Mouse (Mus musculus): ENCODE results near the gene Dapp1. TPM values are rescaled to one million over a fixed set of nuclear protein-coding genes. Genes with fewer than 3 reads are reported as not detected.

The Dapp1 gene
- polyA plus RNA-seq, 1 experiment from 2014 or later, result 13.0 TPM

DNA sequence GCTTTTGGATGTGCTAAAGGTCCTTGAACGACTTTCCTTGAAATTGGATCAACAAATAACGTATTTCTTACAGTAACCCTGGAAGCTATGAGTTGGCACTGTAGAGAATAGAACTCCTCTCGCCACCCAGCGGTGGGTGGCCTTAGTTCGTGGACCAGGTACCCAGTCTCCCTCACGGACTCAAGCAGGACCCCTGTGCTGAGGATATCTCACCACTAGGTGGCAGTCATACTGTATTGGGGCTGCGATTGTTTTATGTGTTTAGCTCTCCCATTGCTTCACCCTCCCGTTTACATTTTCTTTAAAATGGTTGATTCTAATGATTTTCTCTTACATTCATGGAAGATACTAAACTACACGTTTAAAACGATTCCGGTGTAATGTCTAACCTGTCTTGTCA is 9.8 kb upstream of the Dapp1 start:
- WGBS, result 11% methylated on average over 11 of the region's 11 CpGs
- no peaks in the 10 kb centered on the region for H3K36me3 ChIP-seq
- H3K9ac ChIP-seq, result no peak overlapping the region
- no peaks in the 10 kb centered on the region for H3K27me3 ChIP-seq (replicated peaks)
- no peaks in the 10 kb centered on the region for H3K9me3 ChIP-seq
- peaks cover 18% of the 10 kb centered on the region for H3K4me1 ChIP-seq
- no peak overlapping the region for H3K4me2 ChIP-seq
- no peak overlapping the region for H3K27ac ChIP-seq (replicated peaks)
- ATAC-seq (ENCODE audit: extremely low read depth, insufficient number of reproducible peaks, low FRiP score, low TSS enrichment), result peak; percentile 40; the same call in 1 of the 2 replicates
- H3K4me3 ChIP-seq, result no peak overlapping the region

DNA sequence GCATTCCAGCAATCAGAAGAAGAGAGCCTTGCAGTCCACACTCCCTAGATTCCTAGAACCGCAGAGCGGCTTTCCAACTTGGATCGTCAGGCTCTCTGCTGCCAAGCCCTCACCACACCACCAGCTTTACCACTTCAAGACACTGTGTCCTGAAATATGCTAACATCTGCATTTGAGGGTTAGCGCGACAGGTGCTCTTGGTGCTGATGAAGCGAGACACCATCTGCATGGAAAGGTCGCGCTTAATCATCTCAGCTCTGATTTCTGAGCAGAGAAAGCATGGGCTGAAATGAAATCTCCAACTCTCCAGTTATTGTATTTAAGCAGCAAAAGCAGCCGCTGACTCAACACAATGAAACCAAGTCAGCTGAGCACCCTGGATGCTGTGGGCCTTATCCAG is 8.1 kb upstream of the Dapp1 start:
- H3K4me2 ChIP-seq, result no peak overlapping the region
- H3K9me3 ChIP-seq, result no peaks in the 10 kb centered on the region
- H3K9ac ChIP-seq, result no peak overlapping the region
- H3K36me3 ChIP-seq, result no peaks in the 10 kb centered on the region
- no peak overlapping the region for H3K27ac ChIP-seq (replicated peaks)
- peaks cover 9% of the 10 kb centered on the region for H3K4me1 ChIP-seq
- no peak overlapping the region for H3K4me3 ChIP-seq
- 92% methylated on average over 9 of the region's 9 CpGs for WGBS
- no peak for ATAC-seq (ENCODE audit: extremely low read depth, insufficient number of reproducible peaks, low FRiP score, low TSS enrichment)
- H3K27me3 ChIP-seq (replicated peaks), result no peaks in the 10 kb centered on the region

DNA sequence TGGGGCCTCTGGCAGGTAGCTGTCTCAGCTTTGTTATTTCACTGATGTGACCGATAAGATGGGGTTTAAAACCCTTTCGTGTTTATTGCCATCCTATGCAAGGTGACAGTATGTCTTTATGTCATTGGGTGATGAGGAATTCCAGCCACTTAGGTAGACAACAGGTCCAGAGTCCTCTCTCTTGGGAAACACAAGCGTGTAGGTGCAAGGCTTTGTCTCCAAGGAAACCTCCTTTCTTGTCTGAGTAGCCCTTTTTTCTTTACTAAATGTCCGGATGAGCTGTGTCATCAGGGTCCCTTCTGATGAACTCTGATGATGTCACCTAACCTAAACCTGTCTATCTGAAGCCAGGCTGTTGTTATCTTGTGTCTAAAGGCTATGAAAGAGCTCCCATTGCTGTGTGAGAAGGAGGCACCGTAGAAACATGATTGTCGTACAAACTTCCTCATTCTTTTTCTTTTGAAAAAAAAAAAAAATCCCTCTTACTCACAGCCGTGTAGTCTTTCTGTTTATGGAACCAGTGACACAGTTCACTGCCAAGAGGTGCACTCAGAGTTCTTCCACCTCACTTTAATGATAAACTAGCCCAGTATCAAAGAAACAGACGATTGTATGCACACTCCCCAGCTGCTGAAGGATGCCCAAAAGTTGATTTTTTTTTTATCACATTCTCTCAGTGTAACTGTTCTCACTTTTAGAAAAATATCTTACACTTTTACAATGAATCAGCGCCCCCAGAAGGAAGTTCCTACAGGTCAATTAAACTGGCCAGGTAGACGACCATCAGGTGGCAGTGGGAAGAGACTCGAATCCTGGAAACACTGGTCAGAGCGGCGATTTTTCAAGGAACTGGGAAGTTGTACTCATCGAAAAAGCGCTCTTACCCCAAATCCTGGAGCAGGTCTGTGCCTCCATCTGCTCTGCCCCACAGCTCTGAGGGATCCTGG is 637 bp downstream of the Dapp1 start:
- peak overlapping the region; percentile 80 for H3K4me2 ChIP-seq
- peak overlapping the region; percentile 77 for H3K27ac ChIP-seq (replicated peaks)
- no peaks in the 10 kb centered on the region for H3K27me3 ChIP-seq (replicated peaks)
- 15% methylated on average over 15 of the region's 15 CpGs for WGBS
- H3K36me3 ChIP-seq, result peaks cover 9% of the 10 kb centered on the region
- H3K9ac ChIP-seq, result peak overlapping the region; percentile 87
- no peak for ATAC-seq (ENCODE audit: extremely low read depth, insufficient number of reproducible peaks, low FRiP score, low TSS enrichment)
- peak overlapping the region; percentile 63 for H3K4me3 ChIP-seq
- peaks cover 41% of the 10 kb centered on the region for H3K4me1 ChIP-seq
- H3K9me3 ChIP-seq, result no peaks in the 10 kb centered on the region

GRCm38 (mm10) chr3:137978233-137978632 is 3.1 kb downstream of the Dapp1 start:
- Histone ChIP-seq H3K27me3 (replicated peaks) (no peaks in the 10 kb centered on the region), H3K4me1 (peaks cover 46% of the 10 kb centered on the region), H3K9ac (no peak overlapping the region), H3K4me3 (no peak overlapping the region), H3K9me3 (no peaks in the 10 kb centered on the region), H3K27ac (replicated peaks) (no peak overlapping the region), H3K36me3 (peaks cover 10% of the 10 kb centered on the region), H3K4me2 (peak overlapping the region; percentile 8; the same call in 1 of the 2 replicates)
- ATAC-seq (ENCODE audit: extremely low read depth, insufficient number of reproducible peaks, low FRiP score, low TSS enrichment), result no peak
- 71% methylated on average over 5 of the region's 5 CpGs for WGBS

GRCm38 (mm10) chr3:137977629-137978041 is 3.7 kb downstream of the Dapp1 start:
- H3K4me2 ChIP-seq, result no peak overlapping the region
- H3K27me3 ChIP-seq (replicated peaks), result no peaks in the 10 kb centered on the region
- H3K9me3 ChIP-seq, result no peaks in the 10 kb centered on the region
- no peak overlapping the region for H3K27ac ChIP-seq (replicated peaks)
- no peak overlapping the region for H3K9ac ChIP-seq
- H3K36me3 ChIP-seq, result peaks cover 10% of the 10 kb centered on the region
- peaks cover 51% of the 10 kb centered on the region for H3K4me1 ChIP-seq
- no peak for ATAC-seq (ENCODE audit: extremely low read depth, insufficient number of reproducible peaks, low FRiP score, low TSS enrichment)
- H3K4me3 ChIP-seq, result no peak overlapping the region
- WGBS, result 60% methylated on average over 6 of the region's 6 CpGs

DNA sequence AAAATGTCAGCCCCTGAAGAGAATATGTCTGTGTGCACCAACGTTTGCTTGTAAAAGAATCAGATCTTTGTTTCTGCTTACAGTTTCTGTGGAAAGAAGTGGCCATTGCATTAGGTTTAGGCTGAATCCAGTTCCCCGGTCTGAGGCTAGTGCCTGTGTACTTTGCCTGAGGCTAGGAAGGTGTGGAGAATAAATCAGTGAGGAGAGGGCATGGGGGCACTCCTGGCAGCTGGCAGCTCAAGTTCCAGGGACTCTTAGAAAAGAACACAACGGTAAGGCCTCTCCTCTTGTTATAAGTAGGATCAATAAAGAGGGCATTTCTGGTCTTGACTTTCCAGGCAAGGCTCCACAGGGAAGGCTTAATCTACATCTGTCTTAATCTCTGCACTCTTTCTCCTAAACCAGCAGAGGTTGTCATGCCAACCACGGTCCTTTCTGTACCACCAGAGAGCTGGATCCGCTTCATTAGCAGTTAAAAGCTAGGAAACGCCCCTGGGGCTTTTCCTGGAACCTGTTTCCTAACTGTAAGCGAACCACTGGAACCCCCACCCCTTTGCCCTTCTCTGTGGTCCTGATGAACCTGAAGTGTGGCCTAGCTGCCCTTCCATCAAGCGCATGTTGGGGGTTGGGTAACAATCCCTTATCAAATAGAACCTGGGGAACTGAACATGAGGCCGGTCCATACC is 4.3 kb downstream of the Dapp1 start:
- H3K27ac ChIP-seq (replicated peaks), result no peak overlapping the region
- H3K4me1 ChIP-seq, result peaks cover 56% of the 10 kb centered on the region
- 64% methylated on average over 9 of the region's 9 CpGs for WGBS
- no peak overlapping the region for H3K4me3 ChIP-seq
- no peaks in the 10 kb centered on the region for H3K27me3 ChIP-seq (replicated peaks)
- peaks cover 10% of the 10 kb centered on the region for H3K36me3 ChIP-seq
- H3K9me3 ChIP-seq, result no peaks in the 10 kb centered on the region
- H3K9ac ChIP-seq, result no peak overlapping the region; the same call in 1 of the 2 replicates
- ATAC-seq (ENCODE audit: extremely low read depth, insufficient number of reproducible peaks, low FRiP score, low TSS enrichment), result no peak
- H3K4me2 ChIP-seq, result no peak overlapping the region

- H3K9me3 ChIP-seq, result no peaks in the 10 kb centered on the region
- H3K4me2 ChIP-seq, result no peak overlapping the region
- H3K27me3 ChIP-seq (replicated peaks), result no peaks in the 10 kb centered on the region
- WGBS, result 87% methylated on average over 17 of the region's 17 CpGs
- H3K4me3 ChIP-seq, result no peak overlapping the region
- peaks cover 62% of the 10 kb centered on the region for H3K4me1 ChIP-seq
- H3K36me3 ChIP-seq, result peaks cover 10% of the 10 kb centered on the region
- H3K9ac ChIP-seq, result no peak overlapping the region
- no peak overlapping the region for H3K27ac ChIP-seq (replicated peaks)
- no peak for ATAC-seq (ENCODE audit: extremely low read depth, insufficient number of reproducible peaks, low FRiP score, low TSS enrichment)
Measured at GRCm38 (mm10) chr3:137975856-137976423, 5.4 kb downstream of the Dapp1 start.

DNA sequence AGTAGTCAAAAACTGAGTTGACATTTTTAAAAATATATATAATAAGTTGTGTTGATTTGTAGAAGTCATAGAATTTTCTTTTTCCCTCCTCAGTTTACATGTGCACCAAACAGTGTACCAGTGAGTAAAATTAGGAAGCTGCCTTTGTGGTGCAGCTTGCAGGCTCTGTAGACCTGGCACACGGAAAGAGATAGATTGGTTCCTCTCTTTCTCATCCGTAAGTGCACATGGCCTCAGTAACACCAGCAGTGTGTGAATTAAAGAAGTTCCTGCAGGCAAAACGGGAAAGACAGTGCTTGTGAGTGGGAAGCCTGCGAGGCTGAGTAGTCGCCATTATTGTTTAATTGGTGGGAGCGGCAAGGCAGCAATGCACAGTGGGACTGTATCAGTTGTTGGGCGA is 5.9 kb downstream of the Dapp1 start:
- Histone ChIP-seq H3K27ac (replicated peaks) (no peak overlapping the region), H3K4me1 (peaks cover 57% of the 10 kb centered on the region), H3K9ac (no peak overlapping the region), H3K36me3 (peaks cover 10% of the 10 kb centered on the region), H3K4me3 (no peak overlapping the region), H3K4me2 (no peak overlapping the region), H3K27me3 (replicated peaks) (no peaks in the 10 kb centered on the region), H3K9me3 (no peaks in the 10 kb centered on the region)
- no peak for ATAC-seq (ENCODE audit: extremely low read depth, insufficient number of reproducible peaks, low FRiP score, low TSS enrichment)
- WGBS, result 83% methylated on average over 7 of the region's 7 CpGs

DNA sequence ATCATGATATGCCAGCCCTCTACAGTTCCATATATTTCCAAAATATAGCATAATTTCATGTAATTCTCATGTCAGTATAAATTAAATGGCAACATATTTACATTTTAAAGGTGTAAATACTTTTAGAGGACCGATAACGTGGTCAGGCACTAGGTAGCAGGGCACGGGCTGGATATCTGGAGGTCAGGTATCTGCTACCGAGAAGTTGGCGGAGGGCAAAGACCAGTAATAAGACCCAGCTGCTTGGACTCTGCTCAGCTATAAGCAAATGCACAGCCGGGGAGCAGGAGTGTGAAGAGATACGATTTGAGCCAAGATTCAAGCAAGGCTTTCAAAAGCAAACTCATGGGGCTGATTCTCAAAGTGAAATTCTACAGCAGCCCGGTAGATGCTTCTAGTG is 7.0 kb downstream of the Dapp1 start:
- no peaks in the 10 kb centered on the region for H3K27me3 ChIP-seq (replicated peaks)
- peaks cover 55% of the 10 kb centered on the region for H3K4me1 ChIP-seq
- no peak overlapping the region for H3K27ac ChIP-seq (replicated peaks)
- no peak overlapping the region for H3K4me3 ChIP-seq
- H3K36me3 ChIP-seq, result peaks cover 10% of the 10 kb centered on the region
- WGBS, result 73% methylated on average over 8 of the region's 8 CpGs
- H3K9me3 ChIP-seq, result no peaks in the 10 kb centered on the region
- no peak for ATAC-seq (ENCODE audit: extremely low read depth, insufficient number of reproducible peaks, low FRiP score, low TSS enrichment)
- no peak overlapping the region for H3K4me2 ChIP-seq
- H3K9ac ChIP-seq, result no peak overlapping the region

DNA sequence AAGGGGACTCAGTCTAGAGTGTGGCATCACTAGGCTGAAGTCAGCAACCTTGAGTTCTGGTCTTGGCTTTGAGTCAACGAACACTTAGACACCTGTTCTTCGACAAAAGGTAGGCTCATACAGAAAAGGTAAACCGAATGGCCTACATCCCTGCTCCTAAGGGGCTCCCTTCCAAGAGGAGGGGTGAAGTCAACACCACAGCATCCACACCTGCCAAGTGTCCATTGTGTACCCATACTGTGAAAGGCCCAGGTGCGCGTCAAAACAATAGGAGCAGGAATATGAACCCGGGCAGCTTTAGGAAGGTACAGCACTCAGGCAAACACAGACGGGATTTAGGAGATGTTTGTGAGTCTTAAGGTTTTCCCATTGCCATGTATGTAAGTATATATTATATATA is 8.4 kb downstream of the Dapp1 start:
- no peak for ATAC-seq (ENCODE audit: extremely low read depth, insufficient number of reproducible peaks, low FRiP score, low TSS enrichment)
- Histone ChIP-seq H3K27ac (replicated peaks) (no peak overlapping the region), H3K9me3 (no peaks in the 10 kb centered on the region)

DNA sequence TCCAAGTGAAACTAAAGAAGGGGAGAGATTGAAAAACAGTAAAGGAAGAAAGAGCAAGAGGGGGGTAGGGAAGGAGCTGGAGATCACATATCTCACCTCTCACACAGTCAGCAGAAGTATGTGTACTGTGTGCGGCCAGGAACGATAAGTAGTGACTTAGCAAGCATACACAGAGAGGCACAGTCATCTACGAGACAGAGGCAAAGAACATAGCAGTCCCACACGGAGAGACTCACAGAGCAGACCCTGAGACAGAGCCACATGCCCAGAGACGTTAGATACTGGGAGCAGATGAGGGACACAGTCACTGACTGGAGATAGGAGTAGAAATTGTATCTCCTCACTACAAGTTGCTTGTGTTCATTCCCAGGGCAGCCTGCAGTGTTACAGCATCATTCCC is 9.1 kb downstream of the Dapp1 start:
- Histone ChIP-seq H3K4me1 (peaks cover 60% of the 10 kb centered on the region), H3K27me3 (replicated peaks) (no peaks in the 10 kb centered on the region), H3K9me3 (no peaks in the 10 kb centered on the region), H3K27ac (replicated peaks) (peak overlapping the region; percentile 42; the same call in 1 of the 2 replicates), H3K9ac (0 out of 2 replicates have a peak overlapping the region, but pooled peaks have one; percentile 2), H3K36me3 (peaks cover 7% of the 10 kb centered on the region), H3K4me2 (no peak overlapping the region), H3K4me3 (no peak overlapping the region)
- ATAC-seq (ENCODE audit: extremely low read depth, insufficient number of reproducible peaks, low FRiP score, low TSS enrichment), result no peak
- 55% methylated on average over 5 of the region's 5 CpGs for WGBS

More for the DNA sequence above, 8.4 kb downstream of the Dapp1 start:
- Histone ChIP-seq H3K4me3 (no peak overlapping the region), H3K27me3 (replicated peaks) (no peaks in the 10 kb centered on the region), H3K9ac (no peak overlapping the region), H3K4me2 (no peak overlapping the region), H3K36me3 (peaks cover 10% of the 10 kb centered on the region), H3K4me1 (peaks cover 60% of the 10 kb centered on the region)
- 88% methylated on average over 7 of the region's 7 CpGs for WGBS

Data from heart, embryonic 13.5 days (tissue).